Mouse (Mus musculus): Measurements from ENCODE around the gene Ccn5. TPM values are rescaled to one million over a fixed set of nuclear protein-coding genes. Genes with fewer than 3 reads are reported as not detected.

Ccn5 gene
- total RNA-seq, 2 experiments from 2014 or later: 0.19 to 0.38 TPM

DNA sequence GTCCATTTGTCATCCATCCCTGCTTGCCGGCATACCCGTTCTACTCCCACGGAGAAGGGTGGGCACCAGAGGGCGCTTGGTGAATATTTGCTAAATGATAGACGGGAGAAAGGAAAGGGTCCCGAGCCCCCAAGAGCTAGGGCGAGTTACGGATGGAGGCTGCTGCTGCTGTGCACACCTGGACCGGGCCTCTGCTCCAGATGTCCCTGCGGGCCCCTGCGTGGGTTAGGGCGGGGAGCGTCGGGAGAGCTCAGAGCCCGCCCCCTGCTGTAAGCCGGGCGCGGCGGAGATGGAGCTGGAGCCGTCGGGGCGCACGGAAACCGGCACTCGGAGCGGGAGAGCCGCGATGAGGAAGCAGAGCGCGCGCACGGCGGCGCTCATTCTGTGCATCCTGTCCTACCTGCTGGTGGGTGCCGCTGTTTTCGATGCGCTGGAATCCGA is 32.8 kb downstream of the Ccn5 start, which contains the start of gene Kcnk15:
Kcnk15 (plus strand) TSS at position 191 of the 441 bp plus-strand sequence.
- intact Hi-C loops (cut with DNase I): no loop called here
- no peak within 1 kb of the TSS for H3K4me3 ChIP-seq
- peak; percentile 22 for TF ChIP-seq CTCF (IDR thresholded peaks at IDR 0.05)
- DNase-seq (ENCODE audit: extremely low spot score in 1 of 2, low spot score in 2 of 2): no peak
- no peak within 1 kb of the TSS for H3K27ac ChIP-seq

- no peak overlapping the region for H3K27ac ChIP-seq
- TF ChIP-seq CTCF (IDR thresholded peaks at IDR 0.05): no peak
- no peak overlapping the region for H3K4me3 ChIP-seq
- intact Hi-C loops (cut with DNase I): no loop called here
- no peak for DNase-seq (ENCODE audit: extremely low spot score in 1 of 2, low spot score in 2 of 2)
Observed at GRCm38 (mm10) chr2:163857233-163857632, 36.6 kb downstream of the Ccn5 start.

DNA sequence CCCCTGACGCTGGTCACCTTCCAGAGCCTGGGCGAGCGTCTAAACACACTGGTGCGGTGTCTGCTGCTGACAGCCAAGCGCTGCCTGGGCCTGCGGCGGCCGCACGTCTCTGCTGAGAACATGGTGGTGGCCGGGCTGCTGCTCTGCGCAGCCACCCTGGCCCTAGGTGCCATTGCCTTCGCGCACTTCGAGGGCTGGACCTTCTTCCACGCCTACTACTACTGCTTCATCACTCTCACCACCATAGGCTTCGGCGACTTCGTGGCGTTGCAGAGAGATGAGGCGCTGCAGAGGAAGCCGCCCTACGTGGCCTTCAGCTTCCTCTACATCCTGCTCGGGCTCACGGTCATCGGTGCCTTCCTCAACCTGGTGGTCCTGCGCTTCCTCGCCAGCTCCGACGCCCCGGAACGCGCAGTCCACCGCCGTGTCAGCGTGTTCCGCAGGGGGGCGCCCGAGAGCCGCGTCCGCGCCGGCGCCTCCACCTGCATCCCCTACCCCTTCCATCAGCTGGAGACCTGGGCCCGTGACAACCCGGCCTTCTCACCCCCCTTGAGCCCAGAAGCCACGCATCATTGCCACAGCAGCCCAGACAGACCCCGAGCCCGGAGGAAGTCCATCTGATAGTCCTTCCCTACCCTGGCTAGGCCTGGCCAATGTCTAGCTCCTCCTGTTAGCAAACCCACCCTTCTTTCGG is 37.7 kb downstream of the Ccn5 start:
- peak overlapping the region; percentile 55 for H3K27ac ChIP-seq
- intact Hi-C loops (cut with DNase I): loop anchor here (1.0 to 2.0 kb wide), 3 partner anchors 60 to 110 kb away; partner anchors contain the start of gene Rims4
- DNase-seq (ENCODE audit: extremely low spot score in 1 of 2, low spot score in 2 of 2): peak; percentile 56 to 77
- H3K4me3 ChIP-seq: 0 out of 2 replicates have a peak overlapping the region, but pooled peaks have one; percentile 16
- peak; percentile 87 for TF ChIP-seq CTCF (IDR thresholded peaks at IDR 0.05)

DNA sequence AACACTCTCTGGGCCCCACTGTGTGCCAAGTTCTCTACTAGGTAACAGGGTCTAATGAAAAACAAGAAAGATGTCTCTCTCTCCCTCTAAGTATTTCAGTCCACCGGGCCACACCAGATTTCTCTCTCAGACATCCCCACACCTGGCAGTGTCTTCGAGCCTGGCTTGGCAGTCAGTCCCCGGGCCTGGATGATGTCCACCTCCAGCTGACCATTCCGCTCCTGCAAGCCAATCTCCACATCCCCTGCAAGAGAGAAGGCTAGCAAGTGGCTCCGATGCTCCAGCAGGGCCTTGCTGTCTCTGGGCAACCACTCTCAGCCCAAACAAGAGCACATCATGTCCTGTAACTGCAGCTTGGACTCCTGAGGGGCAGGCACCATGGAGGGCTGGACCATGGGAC is 44.6 kb downstream of the Ccn5 start:
- no peak for TF ChIP-seq CTCF (IDR thresholded peaks at IDR 0.05)
- intact Hi-C loops (cut with DNase I): no loop called here
- DNase-seq (ENCODE audit: extremely low spot score in 1 of 2, low spot score in 2 of 2): no peak
- H3K27ac ChIP-seq: no peak overlapping the region
- no peak overlapping the region for H3K4me3 ChIP-seq

DNA sequence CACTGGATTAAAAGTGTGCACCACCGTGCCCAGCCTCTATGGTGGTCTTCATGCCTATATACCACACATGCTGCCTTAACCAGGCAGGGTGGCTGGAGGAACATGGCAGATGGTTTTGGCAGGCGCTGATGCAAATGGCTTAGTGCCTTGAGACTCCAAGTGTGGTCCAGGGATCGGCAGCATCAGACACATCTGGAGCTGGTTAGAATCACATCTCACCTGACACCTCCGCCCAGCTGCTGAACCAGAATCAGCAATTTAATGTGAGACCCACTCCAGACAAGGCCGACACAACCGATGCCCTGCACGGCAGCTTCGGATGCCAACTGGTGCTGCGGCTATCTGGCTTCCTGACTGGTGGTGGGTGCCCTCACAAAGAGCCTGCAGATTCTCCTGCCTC is 45.4 kb downstream of the Ccn5 start:
- Histone ChIP-seq H3K27ac (no peak overlapping the region), H3K4me3 (no peak overlapping the region)
- no peak for DNase-seq (ENCODE audit: extremely low spot score in 1 of 2, low spot score in 2 of 2)
- TF ChIP-seq CTCF (IDR thresholded peaks at IDR 0.05): no peak
- intact Hi-C loops (cut with DNase I): no loop called here

DNA sequence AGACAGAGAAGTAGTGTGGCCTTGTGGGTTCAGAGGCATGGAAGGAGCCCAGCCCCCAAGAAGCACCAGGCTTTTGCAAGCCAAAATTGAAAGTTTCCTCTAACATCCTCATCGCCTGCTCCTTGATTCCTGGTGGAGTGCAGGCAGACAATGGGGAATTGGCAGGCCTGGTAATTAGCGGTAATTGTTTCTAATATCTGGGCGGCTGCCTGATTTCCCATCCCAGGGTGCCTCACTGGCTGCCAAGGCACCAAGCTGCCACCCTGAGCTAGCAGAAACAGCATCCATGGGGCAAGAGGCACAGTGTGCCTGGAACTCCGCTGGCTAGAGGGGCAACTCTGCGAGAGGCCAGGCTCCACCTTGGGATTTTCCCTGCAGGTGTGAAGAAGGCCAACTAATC is 49.1 kb downstream of the Ccn5 start:
- no peak overlapping the region for H3K4me3 ChIP-seq
- TF ChIP-seq CTCF (IDR thresholded peaks at IDR 0.05): no peak
- intact Hi-C loops (cut with DNase I): no loop called here
- H3K27ac ChIP-seq: no peak overlapping the region
- DNase-seq (ENCODE audit: extremely low spot score in 1 of 2, low spot score in 2 of 2): no peak

DNA sequence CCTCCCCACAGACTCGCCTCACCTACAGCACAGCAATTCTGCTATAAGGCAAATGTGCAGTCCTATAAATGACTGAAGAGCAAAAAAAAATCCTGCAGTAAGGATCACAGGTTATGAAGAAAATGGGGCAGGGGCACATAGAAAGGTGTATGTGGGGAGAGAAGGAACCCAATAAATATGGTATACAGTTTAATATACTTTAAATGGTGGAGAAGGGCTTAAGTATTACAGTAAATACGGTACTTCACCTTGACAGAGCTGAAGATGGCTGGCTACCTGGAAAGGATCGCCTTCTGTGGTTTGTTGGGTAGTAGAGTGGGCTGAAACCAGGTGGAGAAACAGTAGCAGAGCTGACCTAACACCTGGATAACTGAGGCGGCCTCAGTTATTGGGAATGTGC is 50.6 kb downstream of the Ccn5 start:
- intact Hi-C loops (cut with DNase I): no loop called here
- no peak overlapping the region for H3K27ac ChIP-seq
- TF ChIP-seq CTCF (IDR thresholded peaks at IDR 0.05): no peak
- no peak for DNase-seq (ENCODE audit: extremely low spot score in 1 of 2, low spot score in 2 of 2)
- no peak overlapping the region for H3K4me3 ChIP-seq

GRCm38 (mm10) chr2:163871906-163872305 is 51.2 kb downstream of the Ccn5 start:
- H3K4me3 ChIP-seq: no peak overlapping the region
- no peak for TF ChIP-seq CTCF (IDR thresholded peaks at IDR 0.05)
- no peak for DNase-seq (ENCODE audit: extremely low spot score in 1 of 2, low spot score in 2 of 2)
- intact Hi-C loops (cut with DNase I): no loop called here
- no peak overlapping the region for H3K27ac ChIP-seq

DNA sequence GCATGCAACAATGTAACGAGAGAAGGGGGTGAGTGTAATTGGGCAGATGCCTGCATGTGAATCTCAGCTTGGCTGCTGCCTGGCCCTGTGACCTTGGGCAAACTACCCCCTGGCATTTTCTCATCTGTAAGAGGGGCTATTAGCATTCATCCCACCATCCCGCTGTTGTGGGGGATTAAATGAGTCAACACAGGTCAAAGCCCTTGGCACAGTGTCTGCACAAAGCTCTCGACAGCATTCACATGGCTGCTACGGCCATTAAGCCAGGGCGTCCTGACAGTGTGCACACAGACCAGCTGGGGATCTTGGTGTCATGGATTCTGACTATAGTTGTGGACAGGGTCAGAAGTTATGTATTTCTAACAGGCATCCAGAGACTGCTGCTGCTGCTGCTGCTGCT is 54.2 kb downstream of the Ccn5 start:
- Histone ChIP-seq H3K4me3 (no peak overlapping the region), H3K27ac (no peak overlapping the region)
- DNase-seq (ENCODE audit: extremely low spot score in 1 of 2, low spot score in 2 of 2): no peak
- no peak for TF ChIP-seq CTCF (IDR thresholded peaks at IDR 0.05)
- intact Hi-C loops (cut with DNase I): no loop called here

DNA sequence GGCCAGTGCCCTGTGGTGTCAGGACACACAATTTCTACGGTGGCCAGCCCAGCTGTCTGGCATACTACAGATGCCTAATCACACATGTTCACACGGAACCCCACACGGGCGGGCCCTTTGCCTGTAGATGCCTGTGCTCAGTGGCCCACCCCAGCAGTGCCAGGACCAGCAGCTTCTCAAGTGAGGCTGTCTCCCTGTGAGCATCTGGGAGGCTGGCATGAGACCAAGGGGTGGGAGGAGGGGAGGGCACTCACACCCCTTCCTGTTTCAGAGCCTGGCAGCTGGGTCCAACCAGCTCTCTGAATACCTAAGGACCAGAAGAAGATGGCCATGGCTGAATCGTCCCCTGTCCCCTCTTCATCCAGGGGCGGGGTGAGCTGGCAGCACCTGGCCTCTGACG is 54.8 kb downstream of the Ccn5 start:
- intact Hi-C loops (cut with DNase I): no loop called here
- DNase-seq (ENCODE audit: extremely low spot score in 1 of 2, low spot score in 2 of 2): no peak
- no peak for TF ChIP-seq CTCF (IDR thresholded peaks at IDR 0.05)
- Histone ChIP-seq H3K4me3 (no peak overlapping the region), H3K27ac (peak overlapping the region; percentile 61; the same call in 1 of the 2 replicates)

DNA sequence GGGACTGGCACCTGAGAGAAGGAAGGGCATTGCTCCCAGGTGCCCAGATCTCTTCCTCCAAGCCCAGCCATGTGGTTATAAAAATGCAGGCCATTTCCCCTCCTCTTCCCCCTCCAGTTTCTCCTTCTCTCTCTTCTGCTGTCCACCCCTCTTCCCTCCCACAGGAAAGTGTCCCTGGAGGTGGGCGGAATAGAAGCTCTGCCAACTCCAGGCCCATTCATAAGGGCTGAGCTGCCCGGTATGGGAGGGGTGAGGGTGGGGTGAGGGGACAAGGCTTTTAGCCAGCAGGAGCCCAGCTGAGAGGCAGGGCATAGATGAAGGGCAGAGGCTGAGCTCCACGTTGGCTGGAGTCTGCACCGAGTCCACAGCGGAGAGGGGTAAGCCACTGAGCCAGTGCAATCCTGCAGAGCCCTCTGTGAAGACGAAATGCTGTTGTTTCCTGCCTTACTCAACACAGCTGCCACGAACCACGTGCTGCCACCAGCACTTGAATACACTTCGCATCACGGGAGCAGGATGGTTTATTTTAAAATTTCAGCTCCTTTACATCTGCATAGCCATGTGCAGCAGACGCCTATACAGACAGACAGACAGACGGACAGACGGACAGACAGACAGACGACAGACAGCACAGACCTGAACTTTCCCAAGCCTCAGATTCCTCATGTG is 56.3 kb downstream of the Ccn5 start:
- H3K27ac ChIP-seq: peak overlapping the region; percentile 61
- intact Hi-C loops (cut with DNase I): loop anchor here (2.0 kb wide), 1 partner anchor 40 kb away; no protein-coding TSS in a partner anchor
- no peak for TF ChIP-seq CTCF (IDR thresholded peaks at IDR 0.05)
- no peak overlapping the region for H3K4me3 ChIP-seq
- DNase-seq (ENCODE audit: extremely low spot score in 1 of 2, low spot score in 2 of 2): peak in 1 of 2 experiments; percentile 39

DNA sequence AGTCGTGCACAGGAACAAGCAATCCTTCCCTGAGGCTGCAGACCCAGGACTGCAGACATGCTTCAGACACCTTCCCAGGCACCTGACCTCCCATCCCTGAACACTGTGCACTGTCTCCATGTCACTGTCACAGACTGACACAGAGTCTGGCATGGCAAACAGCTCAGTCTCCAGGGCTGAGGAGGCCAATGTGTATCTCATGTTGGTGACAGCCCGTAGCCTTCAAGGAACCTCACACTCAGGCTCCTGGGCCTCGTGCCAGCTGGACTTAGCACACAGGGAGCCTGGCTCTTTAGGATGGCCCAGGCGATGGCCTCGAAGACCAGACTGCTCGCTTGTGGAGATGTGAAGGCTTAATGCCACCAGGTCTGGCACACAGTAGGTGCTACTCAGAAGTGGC is 60.2 kb downstream of the Ccn5 start:
- no peak overlapping the region for H3K27ac ChIP-seq
- no peak overlapping the region for H3K4me3 ChIP-seq
- intact Hi-C loops (cut with DNase I): no loop called here
- no peak for TF ChIP-seq CTCF (IDR thresholded peaks at IDR 0.05)
- DNase-seq (ENCODE audit: extremely low spot score in 1 of 2, low spot score in 2 of 2): no peak

Other genes with a start within 250 kb of the Ccn5 start
- gene Ttpal, start 218.5 kb upstream of the Ccn5 start, total RNA-seq (2021): 10 to 100 TPM; 69.9 to 81.2 TPM
- 100 to 1,000 TPM; 213 to 234 TPM for gene Serinc3, start 175.7 kb upstream of the Ccn5 start, total RNA-seq (2021)
- 100 to 1,000 TPM; 126 to 129 TPM for gene Pkig, start 162.5 kb upstream of the Ccn5 start, total RNA-seq (2021)
- under 1 TPM; 0.79 to 0.93 TPM for gene Ada, start 70.6 kb upstream of the Ccn5 start, total RNA-seq (2021)
- gene Kcnk15, start 32.8 kb downstream of the Ccn5 start, total RNA-seq (2021): under 1 TPM in 1 of 2 experiments, not detected in 1; 0.28 TPM
- 10 to 100 TPM; 85.4 to 89.5 TPM for gene Rims4, start 97.8 kb downstream of the Ccn5 start, total RNA-seq (2021)
- gene Ywhab, start 174.1 kb downstream of the Ccn5 start, total RNA-seq (2021): 100 to 1,000 TPM; 440 to 460 TPM
- 1 to 10 TPM in 1 of 2 experiments, under 1 TPM in 1; 0.84 to 1.1 TPM for gene Pabpc1l, start 204.6 kb downstream of the Ccn5 start, total RNA-seq (2021)
- gene Stk4, start 249.5 kb downstream of the Ccn5 start, total RNA-seq (2021): 10 to 100 TPM; 32.4 to 41.9 TPM

Data from left cerebral cortex, adult 2 months (tissue).